8 mouse cellular contexts compared by ENCODE assay signal in the genomic region with DNA sequence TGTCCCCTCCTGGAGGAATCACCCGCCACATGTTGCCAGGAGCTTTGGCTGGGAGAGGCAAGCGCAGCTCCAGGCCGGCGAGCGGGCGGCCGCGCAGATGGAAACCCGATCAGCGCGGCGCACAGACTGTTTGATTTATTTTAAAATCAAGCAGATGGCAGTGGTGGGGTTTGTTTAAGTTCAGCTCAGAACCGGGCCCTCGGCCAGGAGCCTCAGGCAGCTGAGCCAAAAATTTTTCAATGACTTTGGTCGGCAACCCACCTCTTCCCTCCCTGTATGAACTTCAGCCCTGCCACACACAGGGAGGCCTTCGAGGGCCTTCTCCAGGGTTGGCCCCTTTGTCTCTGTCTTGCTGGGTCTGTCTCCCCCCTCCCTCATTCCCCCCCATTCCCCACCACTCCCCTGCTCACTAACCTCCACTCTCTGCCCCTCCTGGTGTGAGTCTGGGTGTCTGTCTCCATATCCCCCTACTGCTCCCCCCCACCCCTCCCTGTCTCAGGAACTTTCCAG. TPM values are rescaled to one million over a fixed set of nuclear protein-coding genes. Genes with fewer than 3 reads are reported as not detected.
DNase-seq lines count a peak whose midpoint lies in the region; ATAC-seq and TF ChIP-seq lines count a peak whose summit lies in the region.
"Had no signal": no experiment of that assay in that cellular context is flagged by ENCODE, and none has a peak within 500 bp of the region (broad histone marks: within the 10 kb centered on the region; RNA-seq: fewer than 3 reads in every experiment).

No protein-coding gene starts in this region.

- peak overlapping the region; percentile 14; the same call in 1 of the 2 replicates for H3K27ac ChIP-seq in embryonic fibroblast, embryonic 13.5 days (ENCODE audit: insufficient read depth, low read length)
- H3K27ac ChIP-seq in heart, embryonic 10.5 days, result peak overlapping the region; percentile 90
- H3K27ac ChIP-seq in limb, embryonic 14.5 days (replicated peaks; ENCODE audit: low read depth, low read length), result peak overlapping the region; percentile 88
- no peak overlapping the region for H3K27ac ChIP-seq in midbrain, postnatal 0 days (ENCODE audit: low read depth, low read length)

- no peak overlapping the region for H3K4me3 ChIP-seq in embryonic fibroblast, embryonic 13.5 days (ENCODE audit: insufficient read depth, low read length)
- peak overlapping the region; percentile 49 for H3K4me3 ChIP-seq in heart, embryonic 10.5 days
- peak overlapping the region; percentile 14; the same call in 1 of the 2 replicates for H3K4me3 ChIP-seq in limb, embryonic 14.5 days (replicated peaks; ENCODE audit: low read length)
- H3K4me3 ChIP-seq in midbrain, postnatal 0 days (ENCODE audit: low read depth, low read length), result no peak overlapping the region
- H3K4me3 ChIP-seq: erythroblast, embryonic 14.5 days had no signal

- TF ChIP-seq POLR2A in embryonic fibroblast, embryonic 13.5 days (IDR thresholded peaks at IDR 0.05; ENCODE audit: low read depth, low read length), result no peak
- TF ChIP-seq POLR2A in limb, embryonic 14.5 days (IDR thresholded peaks at IDR 0.05; ENCODE audit: borderline replicate concordance, extremely low read depth, insufficient read depth, insufficient read length), result no peak

- ATAC-seq in limb, embryonic 14.5 days (ENCODE audit: low FRiP score, low read depth), result peak; percentile 85
- 0 out of 2 replicates have a peak, but pooled peaks have one; percentile 27 for ATAC-seq in midbrain, postnatal 0 days (ENCODE audit: low FRiP score)

- H3K4me1 ChIP-seq in embryonic fibroblast, embryonic 13.5 days (ENCODE audit: control insufficient read depth, insufficient read depth, low read length), result peaks cover 35% of the 10 kb centered on the region
- peaks cover 79% of the 10 kb centered on the region for H3K4me1 ChIP-seq in heart, embryonic 10.5 days
- peaks cover 86% of the 10 kb centered on the region for H3K4me1 ChIP-seq in limb, embryonic 14.5 days (ENCODE audit: control insufficient read depth, insufficient read depth, low read length)
- H3K4me1 ChIP-seq in midbrain, postnatal 0 days (ENCODE audit: insufficient read depth, low read length), result peaks cover 9% of the 10 kb centered on the region

- peak overlapping the region; percentile 34 for H3K9ac ChIP-seq in limb, embryonic 14.5 days (ENCODE audit: low read depth, low read length, severe bottlenecking)
- H3K9ac ChIP-seq in midbrain, postnatal 0 days (replicated peaks; ENCODE audit: low read length, poor library complexity, severe bottlenecking), result no peak overlapping the region

- TF ChIP-seq CTCF in embryonic fibroblast, embryonic 13.5 days (IDR thresholded peaks at IDR 0.05; ENCODE audit: borderline replicate concordance, insufficient read depth, low read length), result no peak
- TF ChIP-seq CTCF in midbrain, postnatal 0 days (IDR thresholded peaks at IDR 0.05), result no peak

- H3K36me3 ChIP-seq in heart, embryonic 10.5 days, result no peaks in the 10 kb centered on the region
- no peaks in the 10 kb centered on the region for H3K36me3 ChIP-seq in limb, embryonic 14.5 days (ENCODE audit: control insufficient read depth, insufficient read depth, low read length)
- no peaks in the 10 kb centered on the region for H3K36me3 ChIP-seq in midbrain, postnatal 0 days (ENCODE audit: insufficient read depth, low read length)

- 0 out of 2 replicates have a peak, but pooled peaks cover 7% of the 10 kb centered on the region for H3K27me3 ChIP-seq in heart, embryonic 10.5 days (ENCODE audit: insufficient read depth, poor library complexity, severe bottlenecking)
- H3K27me3 ChIP-seq in limb, embryonic 14.5 days (ENCODE audit: control insufficient read depth, insufficient read depth, low read length), result no peaks in the 10 kb centered on the region
- no peaks in the 10 kb centered on the region; the same call in 1 of the 2 replicates for H3K27me3 ChIP-seq in midbrain, postnatal 0 days (ENCODE audit: insufficient read depth, low read length)

- peak overlapping the region; percentile 43 for H3K4me2 ChIP-seq in limb, embryonic 14.5 days (replicated peaks; ENCODE audit: low read depth, low read length, severe bottlenecking)
- peak overlapping the region; percentile 28; the same call in 1 of the 2 replicates for H3K4me2 ChIP-seq in midbrain, postnatal 0 days (ENCODE audit: low read depth, low read length, poor library complexity, severe bottlenecking)

- DNase-seq in brain, adult 2 months (ENCODE audit: low read depth, low spot score), result peak; percentile 89
- no peak for DNase-seq in heart, embryonic 10.5 days (ENCODE audit: low spot score)
- peak; percentile 49 for DNase-seq in kidney, adult 9 months
- peak; percentile 94 for DNase-seq in limb, embryonic 14.5 days (ENCODE audit: low spot score)
- peak; percentile 87 for DNase-seq in midbrain, postnatal 0 days (ENCODE audit: low spot score)
- no peak for DNase-seq in natural killer cell, adult 2 months (ENCODE audit: low spot score in 2 of 2)

- H3K9me3 ChIP-seq in heart, embryonic 10.5 days, result no peaks in the 10 kb centered on the region
- no peaks in the 10 kb centered on the region for H3K9me3 ChIP-seq in limb, embryonic 14.5 days (ENCODE audit: control insufficient read depth, low read length)
- no peaks in the 10 kb centered on the region for H3K9me3 ChIP-seq in midbrain, postnatal 0 days (ENCODE audit: low read length)

- WGBS in heart, embryonic 10.5 days, result 4% methylated on average over 16 of the region's 16 CpGs
- WGBS in limb, embryonic 14.5 days, result 14% methylated on average over 15 of the region's 16 CpGs
- 13% methylated on average over 16 of the region's 16 CpGs for WGBS in midbrain, postnatal 0 days

RNA-seq across cellular contexts. Expression of gene Gse1, which starts 36.7 kb away (rescaled TPM):
- polyA plus RNA-seq in embryonic fibroblast, embryonic 13.5 days (2011; ENCODE audit: insufficient read length, low read depth, missing spikeins), result 13.4 and 15.8 TPM in 2 replicates
- polyA plus RNA-seq in heart, embryonic 10.5 days (2016; fragmentation: Nextera tagmentation; extraction: Ambion mirVana), result 12.2 and 13.7 TPM in 2 replicates
- polyA plus RNA-seq in limb, embryonic 14.5 days (2012; rRNA removed), result 32.6 and 43.9 TPM in 2 replicates
- polyA plus RNA-seq in limb, embryonic 14.5 days (2014; fragmentation: Nextera tagmentation; extraction: Ambion mirVana), result 10.2 and 10.3 TPM in 2 replicates
- total RNA-seq in midbrain, postnatal 0 days (2014; rRNA removed), result 47.3 and 51.3 TPM in 2 replicates
- polyA plus RNA-seq in midbrain, postnatal 0 days (2015; fragmentation: Nextera tagmentation; extraction: Ambion mirVana), result 9.9 and 12.4 TPM in 2 replicates

Comparison
In these comparisons a context has a peak if more than half of its experiments do, and no peak if none do; other contexts are left out.
1. DNase-seq: peak in brain, adult 2 months (single experiment), kidney, adult 9 months (single experiment), limb, embryonic 14.5 days (single experiment) and midbrain, postnatal 0 days (single experiment); none in heart, embryonic 10.5 days (single experiment) and natural killer cell, adult 2 months (0 of 2).
2. H3K4me3 ChIP-seq: peak in heart, embryonic 10.5 days (single experiment) and limb, embryonic 14.5 days (single experiment); none in embryonic fibroblast, embryonic 13.5 days (single experiment) and midbrain, postnatal 0 days (single experiment).